Mouse (Mus musculus) Muller cell, postnatal 12 days (primary cell): ENCODE data around the gene Safb.

Experiments
- DNase-seq: peaks from one replicate; pipeline ENCODE4 v3.0.0-alpha.2; 2015; ENCODE audit errors: inconsistent ontology term

The Safb gene

GRCm38 (mm10) chr17:56647546-56647945 lies 62.9 kb downstream of the Safb start:
- DNase-seq = no peak

GRCm38 (mm10) chr17:56651801-56652200 lies 67.2 kb downstream of the Safb start:
- no peak for DNase-seq

- DNase-seq = no peak
Measured at GRCm38 (mm10) chr17:56654771-56655170, 70.1 kb downstream of the Safb start.

GRCm38 (mm10) chr17:56655311-56655710 lies 70.7 kb downstream of the Safb start:
- DNase-seq = no peak
